Mouse (Mus musculus) frontal cortex, adult 2 months (tissue): Measurements from ENCODE around the gene Trim27. TPM values are rescaled to one million over a fixed set of nuclear protein-coding genes. Genes with fewer than 3 reads are reported as not detected.

Source experiments
- DNase-seq, 2 experiments: peaks; one replicate each; pipeline ENCODE4 v3.0.0; 2022; ENCODE audit warnings: low spot score in 1 of 2; ENCODE audit errors: extremely low spot score in 1 of 2
- polyA plus RNA-seq: library from polyadenylated mRNA; depleted of rRNA; stranded (reverse); fragments of >200 nt; gene quantifications from 2 replicates; pipeline ENCODE4 v1.2.3, GENCODE M21; 2012; rRNA removed

Gene Trim27
- polyA plus RNA-seq, 1 experiment: 31.5 TPM

GRCm38 (mm10) chr13:21215275-21215983 is 36.2 kb downstream of the Trim27 start:
- peak; percentile 53 to 95 for DNase-seq

GRCm38 (mm10) chr13:21216781-21217180 is 37.5 kb downstream of the Trim27 start:
- DNase-seq: no peak

DNA sequence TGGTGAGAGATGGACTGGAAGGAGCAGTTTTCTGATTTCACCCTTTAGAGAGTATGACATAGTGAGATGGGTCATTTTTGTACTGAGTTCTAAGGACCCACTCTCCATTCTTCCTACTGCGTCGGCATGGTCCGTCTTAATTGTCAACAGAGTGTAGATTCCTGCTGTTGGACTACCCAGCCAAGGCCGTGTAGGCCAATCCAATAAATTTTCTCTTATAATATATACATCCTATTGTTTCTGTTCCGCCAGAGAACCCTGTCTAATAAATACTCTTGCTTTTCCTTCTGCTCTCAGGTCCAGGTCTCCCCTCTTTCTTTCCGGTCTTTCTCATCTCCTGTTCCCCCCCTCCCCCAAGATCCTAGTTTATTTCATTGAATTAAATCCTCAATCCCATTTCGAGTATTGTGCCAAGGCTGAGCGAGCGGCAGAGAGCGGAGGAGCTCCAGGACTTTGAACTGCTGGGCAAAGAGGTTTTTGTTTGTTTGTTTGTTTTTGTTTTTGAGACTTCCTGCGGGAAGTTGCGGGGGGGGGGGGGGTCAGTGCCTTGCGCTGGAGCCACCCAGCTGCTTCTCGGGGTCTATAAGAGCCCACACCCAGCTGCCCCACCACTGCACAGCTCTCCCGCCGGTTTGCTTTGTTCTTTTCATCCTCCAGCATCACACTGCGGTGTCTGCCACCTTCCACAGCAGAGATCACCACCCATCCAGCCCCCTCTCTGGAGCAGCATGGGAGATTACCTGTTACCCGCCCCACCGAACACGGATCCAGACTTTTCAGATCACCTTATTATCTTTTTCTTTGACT is 42.6 kb downstream of the Trim27 start:
- no peak for DNase-seq

GRCm38 (mm10) chr13:21222463-21223022 is 43.3 kb downstream of the Trim27 start:
- peak; percentile 80 to 97 for DNase-seq

DNA sequence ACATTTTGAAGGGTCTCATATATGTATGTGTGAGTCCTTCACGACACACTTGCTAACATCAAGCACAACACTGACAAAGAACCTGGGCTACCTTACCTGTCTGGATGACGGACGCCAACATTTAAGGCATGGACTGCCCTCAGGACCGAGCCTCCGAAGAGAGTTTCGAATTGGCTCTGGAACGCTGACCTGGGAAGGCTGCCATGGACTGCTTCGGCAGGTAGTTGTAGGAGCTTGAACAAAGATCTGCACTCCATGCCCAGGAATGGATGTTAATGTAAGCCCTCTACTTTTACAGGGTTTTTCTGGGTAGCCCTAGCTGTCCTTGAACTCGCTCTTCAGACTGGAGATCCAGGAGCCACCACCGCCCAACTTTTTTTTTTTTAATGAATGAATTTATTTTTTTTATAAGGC is 44.0 kb downstream of the Trim27 start:
- no peak for DNase-seq

- DNase-seq: no peak
Observed at GRCm38 (mm10) chr13:21224376-21224775, 45.1 kb downstream of the Trim27 start.

GRCm38 (mm10) chr13:21225206-21225605 is 46.0 kb downstream of the Trim27 start:
- no peak for DNase-seq

GRCm38 (mm10) chr13:21226031-21226430 is 46.8 kb downstream of the Trim27 start:
- DNase-seq: no peak

GRCm38 (mm10) chr13:21233732-21234705 is 54.8 kb downstream of the Trim27 start:
- DNase-seq: peak; percentile 67 to 98

- no peak for DNase-seq
Observed at GRCm38 (mm10) chr13:21236714-21237113, 57.5 kb downstream of the Trim27 start.

DNA sequence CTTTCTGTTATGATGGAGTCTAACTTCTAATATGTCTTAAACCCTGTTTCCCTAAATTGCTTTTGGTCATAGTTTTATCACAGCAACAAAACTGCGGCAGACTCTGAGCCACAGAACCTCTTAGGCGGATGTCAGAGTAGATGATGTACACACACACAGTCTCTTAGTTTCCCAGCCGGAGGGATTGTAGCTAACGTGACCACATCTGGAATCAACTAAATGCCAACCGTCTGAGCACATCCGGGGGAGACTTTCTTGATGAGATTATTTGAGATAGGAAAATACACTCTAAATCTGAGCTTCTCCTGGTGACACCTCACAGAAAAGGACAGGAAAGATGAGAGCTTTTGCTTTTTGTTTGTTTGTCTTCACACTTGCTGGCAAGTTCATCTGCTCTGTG is 57.9 kb downstream of the Trim27 start:
- DNase-seq: no peak

GRCm38 (mm10) chr13:21240788-21241187 is 61.5 kb downstream of the Trim27 start:
- peak in 1 of 2 experiments; percentile 76 for DNase-seq

- no peak for DNase-seq
Observed at GRCm38 (mm10) chr13:21242408-21243125, 63.3 kb downstream of the Trim27 start.

DNA sequence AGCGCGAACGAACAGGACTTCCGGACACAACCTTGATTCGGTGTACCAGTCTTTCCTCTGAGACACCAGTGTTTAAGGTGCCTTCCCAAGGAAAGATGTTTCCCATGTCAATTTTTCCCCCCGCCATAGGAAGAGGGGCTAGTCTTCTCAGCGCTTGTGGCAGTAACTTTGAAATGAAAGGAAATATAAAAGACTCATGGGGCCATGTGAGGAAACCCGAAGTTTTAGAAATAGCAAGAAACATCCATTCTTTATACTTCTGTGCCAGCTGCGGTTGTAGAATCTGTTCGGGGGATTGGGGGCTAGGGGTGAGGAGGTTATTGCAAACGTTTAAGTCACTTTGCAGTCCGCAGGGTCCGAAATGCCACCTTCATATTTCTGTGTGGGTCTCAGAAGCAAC is 64.0 kb downstream of the Trim27 start:
- DNase-seq: no peak

DNA sequence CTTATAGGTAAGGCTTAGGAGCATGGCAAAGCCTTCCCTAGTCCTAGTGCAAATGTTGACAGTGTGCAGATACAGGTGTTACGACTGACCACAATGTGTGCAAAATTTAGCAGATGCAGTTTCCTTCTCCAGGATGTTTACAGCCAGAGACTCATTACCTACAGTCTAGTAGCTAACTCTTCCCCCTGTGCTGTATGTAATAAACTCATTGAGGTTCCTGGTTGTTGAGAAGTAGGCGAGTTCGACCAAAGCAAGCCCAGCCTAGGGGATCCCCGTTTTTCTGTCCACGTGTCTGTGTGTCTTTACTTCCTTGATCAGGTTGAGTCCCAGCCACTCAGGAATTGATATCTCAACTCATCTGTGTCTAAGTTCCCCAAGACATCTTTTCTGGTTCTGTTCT is 64.8 kb downstream of the Trim27 start:
- no peak for DNase-seq

Other genes with a start within 250 kb of the Trim27 start
- not detected in 2 replicates for gene Olfr1370, start 104.5 kb upstream of the Trim27 start, polyA plus RNA-seq
- gene Olfr1369-ps1, start 68.0 kb upstream of the Trim27 start, polyA plus RNA-seq: not detected in 2 replicates
- not detected in 2 replicates for gene Olfr263, start 49.8 kb upstream of the Trim27 start, polyA plus RNA-seq
- not detected in 2 replicates for gene Olfr1368, start 33.6 kb upstream of the Trim27 start, polyA plus RNA-seq
- gene Gpx5, start 113.3 kb downstream of the Trim27 start, polyA plus RNA-seq: 0.08 TPM in 1 of 2 replicates, not detected in the other
- 0.50 and 1.3 TPM in 2 replicates for gene Gpx6, start 132.7 kb downstream of the Trim27 start, polyA plus RNA-seq
- gene Olfr1367, start 167.5 kb downstream of the Trim27 start, polyA plus RNA-seq: not detected in 2 replicates
- 6.7 and 6.8 TPM in 2 replicates for gene Zscan12, start 183.4 kb downstream of the Trim27 start, polyA plus RNA-seq
- 47.9 and 52.0 TPM in 2 replicates for gene Zkscan3, start 223.3 kb downstream of the Trim27 start, polyA plus RNA-seq